Mouse (Mus musculus) gastrocnemius, adult 2 months (tissue): ENCODE measurements around the gene Fam19a1. TPM values are rescaled to one million over a fixed set of nuclear protein-coding genes. Genes with fewer than 3 reads are reported as not detected.

ENCODE experiments used
- DNase-seq: peaks from one replicate; pipeline ENCODE4 v3.0.0; 2022
- H3K27ac ChIP-seq: fragments of 200-600 bp; 2 replicates; pipeline ENCODE4 v1.8.1; 2022; ENCODE audit warnings: mild to moderate bottlenecking
- H3K4me3 ChIP-seq: fragments of 200-600 bp; 2 replicates; pipeline ENCODE4 v1.8.1; 2022; ENCODE audit warnings: mild to moderate bottlenecking, moderate library complexity
- CTCF ChIP-seq: fragments of 200-600 bp; IDR thresholded peaks from 2 replicates; pipeline ENCODE4 v1.8.1; 2022; ENCODE audit warnings: antibody characterized with exemption, mild to moderate bottlenecking, moderate library complexity
- intact Hi-C: fragments of 180-260 bp; cut with DNase I; formaldehyde crosslinking; loops from one replicate; pipeline ENCODE4 v1.15.1; 2025
- total RNA-seq, 2 experiments: library from RNA; stranded (reverse); gene quantifications; 2 replicates each; pipeline ENCODE4 v1.2.3; 2021

Gene Fam19a1
- total RNA-seq, 2 experiments from 2014 or later, result not detected

- TF ChIP-seq CTCF, result no peak
- no peak overlapping the region for H3K4me3 ChIP-seq
These were observed 428.6 kb downstream of the Fam19a1 start for GRCm38 (mm10) chr6:96541600-96541999.

DNA sequence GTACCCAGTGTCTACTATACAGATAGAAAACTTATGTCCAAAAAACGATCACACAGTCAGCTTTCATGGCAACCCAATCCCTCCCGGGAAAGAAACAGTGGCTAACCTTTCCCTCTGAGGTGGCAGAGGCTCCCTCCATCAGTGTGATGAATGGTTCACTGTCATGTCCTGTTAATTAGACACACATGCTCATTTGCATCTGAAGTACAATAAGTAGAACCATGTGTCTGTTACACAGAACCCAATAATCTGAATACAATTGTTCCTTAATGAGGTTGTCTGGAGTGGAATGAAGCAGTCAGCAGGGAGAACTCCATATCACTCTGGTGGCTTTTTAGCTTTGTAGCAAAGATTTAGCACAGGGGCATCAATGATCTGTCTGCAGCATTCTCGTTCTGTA, 431.9 kb downstream of the Fam19a1 start:
- Histone ChIP-seq H3K4me3 (no peak overlapping the region), H3K27ac (no peak overlapping the region)
- no peak for DNase-seq
- intact Hi-C loops, result no loop called here
- no peak for TF ChIP-seq CTCF

More at GRCm38 (mm10) chr6:96541600-96541999, 428.6 kb downstream of the Fam19a1 start:
- H3K27ac ChIP-seq, result no peak overlapping the region
- DNase-seq, result no peak
- intact Hi-C loops, result no loop called here

GRCm38 (mm10) chr6:96550431-96550830, 437.5 kb downstream of the Fam19a1 start:
- intact Hi-C loops, result no loop called here
- no peak overlapping the region for H3K27ac ChIP-seq
- TF ChIP-seq CTCF, result no peak
- H3K4me3 ChIP-seq, result no peak overlapping the region
- no peak for DNase-seq

- no peak overlapping the region for H3K4me3 ChIP-seq
- no peak for TF ChIP-seq CTCF
- intact Hi-C loops, result no loop called here
- H3K27ac ChIP-seq, result no peak overlapping the region
- no peak for DNase-seq
These were observed 465.7 kb downstream of the Fam19a1 start for GRCm38 (mm10) chr6:96578649-96579048.

DNA sequence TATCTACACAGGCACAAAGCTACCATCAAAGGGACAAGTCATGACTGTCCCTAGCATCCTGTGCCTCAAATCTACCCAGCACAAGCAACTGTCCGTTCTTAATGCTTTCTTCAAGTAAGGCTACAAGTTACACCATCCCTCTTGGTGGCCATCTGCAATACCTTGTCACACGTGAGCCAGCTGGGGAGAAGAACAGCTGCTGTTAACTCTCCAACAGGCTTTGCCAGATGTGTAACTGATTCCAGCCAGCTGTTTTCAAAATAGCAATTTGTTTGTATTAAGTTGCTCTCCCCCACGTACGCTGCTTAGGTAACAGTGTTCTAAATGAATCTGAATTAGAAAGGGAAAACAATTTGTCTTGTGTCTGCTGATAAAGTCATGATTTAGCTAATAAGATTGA, 467.8 kb downstream of the Fam19a1 start:
- intact Hi-C loops, result no loop called here
- no peak overlapping the region for H3K4me3 ChIP-seq
- no peak overlapping the region for H3K27ac ChIP-seq
- no peak for TF ChIP-seq CTCF
- DNase-seq, result no peak

DNA sequence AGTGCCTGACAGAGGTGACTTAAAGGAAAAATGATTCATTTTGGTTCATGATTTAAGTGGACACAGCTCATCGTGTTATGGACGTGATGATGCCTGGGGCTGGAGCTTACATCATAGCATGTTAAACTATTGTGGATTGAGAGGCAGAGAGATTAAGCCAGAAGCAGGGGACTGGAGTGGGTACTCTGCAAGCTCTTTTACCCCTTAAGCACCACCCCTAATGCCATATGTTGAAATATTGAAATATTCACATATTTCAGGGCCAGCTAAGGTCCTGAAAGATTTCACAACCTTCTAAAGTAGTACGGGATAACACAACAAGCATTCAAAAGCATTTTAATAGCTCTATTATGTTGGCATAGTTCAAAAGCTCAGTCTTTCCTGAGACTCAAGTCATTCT, 468.2 kb downstream of the Fam19a1 start:
- intact Hi-C loops, result no loop called here
- no peak for DNase-seq
- no peak overlapping the region for H3K27ac ChIP-seq
- no peak overlapping the region for H3K4me3 ChIP-seq
- TF ChIP-seq CTCF, result no peak

DNA sequence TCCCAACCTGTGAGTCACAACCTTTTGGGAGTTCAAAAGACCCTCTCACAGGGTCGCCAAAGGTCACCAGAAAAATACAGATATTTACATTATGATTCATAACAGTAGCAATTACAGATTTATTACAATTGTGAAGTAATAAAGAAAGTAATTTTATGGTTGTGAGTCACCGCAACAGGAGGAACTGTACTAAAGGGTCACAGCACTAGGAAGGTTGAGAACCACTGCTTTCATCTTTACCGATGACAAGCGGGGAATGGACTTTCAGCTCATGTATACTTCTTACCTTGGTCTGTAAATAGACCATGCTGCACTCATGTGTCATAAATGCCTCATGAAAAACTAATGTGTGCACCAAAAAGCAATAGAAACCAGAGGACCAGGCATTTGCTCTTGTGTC, 474.5 kb downstream of the Fam19a1 start:
- no peak for DNase-seq
- no peak for TF ChIP-seq CTCF
- no peak overlapping the region for H3K4me3 ChIP-seq
- intact Hi-C loops, result no loop called here
- H3K27ac ChIP-seq, result no peak overlapping the region

DNA sequence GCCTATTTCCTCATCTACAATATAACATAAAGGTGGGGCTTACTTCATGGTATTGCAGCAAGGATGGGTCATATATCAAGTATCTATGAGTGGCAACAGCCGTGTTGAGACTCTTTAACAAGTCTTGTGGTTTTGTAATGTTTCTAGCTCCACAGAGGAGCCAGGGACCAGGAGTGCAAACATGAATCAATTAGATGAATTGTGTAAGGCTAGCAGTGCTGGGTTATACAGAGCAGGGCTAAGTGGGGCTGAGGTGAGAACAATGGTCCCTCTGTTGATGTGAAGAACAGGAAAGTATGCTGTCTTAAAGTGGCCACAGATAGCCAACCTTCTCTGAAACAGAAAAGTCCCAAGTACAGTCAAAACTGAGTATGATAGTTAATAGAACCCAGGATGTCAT, 480.1 kb downstream of the Fam19a1 start:
- intact Hi-C loops, result no loop called here
- no peak for TF ChIP-seq CTCF
- H3K4me3 ChIP-seq, result no peak overlapping the region

GRCm38 (mm10) chr6:96595201-96595600, 482.2 kb downstream of the Fam19a1 start:
- no peak overlapping the region for H3K4me3 ChIP-seq
- intact Hi-C loops, result no loop called here
- TF ChIP-seq CTCF, result no peak

More for the DNA sequence above, 480.1 kb downstream of the Fam19a1 start:
- DNase-seq, result no peak
- H3K27ac ChIP-seq, result no peak overlapping the region

GRCm38 (mm10) chr6:96624196-96624595, 511.2 kb downstream of the Fam19a1 start:
- TF ChIP-seq CTCF, result no peak
- H3K27ac ChIP-seq, result no peak overlapping the region
- H3K4me3 ChIP-seq, result no peak overlapping the region
- DNase-seq, result no peak
- intact Hi-C loops, result no loop called here

More at GRCm38 (mm10) chr6:96595201-96595600, 482.2 kb downstream of the Fam19a1 start:
- no peak overlapping the region for H3K27ac ChIP-seq
- no peak for DNase-seq

- Histone ChIP-seq H3K4me3 (no peak overlapping the region), H3K27ac (no peak overlapping the region)
- no peak for TF ChIP-seq CTCF
- no peak for DNase-seq
- intact Hi-C loops, result no loop called here
These were observed 518.6 kb downstream of the Fam19a1 start for GRCm38 (mm10) chr6:96631518-96631917.

GRCm38 (mm10) chr6:96632243-96632642, 519.3 kb downstream of the Fam19a1 start:
- no peak for DNase-seq
- H3K27ac ChIP-seq, result no peak overlapping the region
- intact Hi-C loops, result no loop called here
- H3K4me3 ChIP-seq, result no peak overlapping the region
- TF ChIP-seq CTCF, result no peak

DNA sequence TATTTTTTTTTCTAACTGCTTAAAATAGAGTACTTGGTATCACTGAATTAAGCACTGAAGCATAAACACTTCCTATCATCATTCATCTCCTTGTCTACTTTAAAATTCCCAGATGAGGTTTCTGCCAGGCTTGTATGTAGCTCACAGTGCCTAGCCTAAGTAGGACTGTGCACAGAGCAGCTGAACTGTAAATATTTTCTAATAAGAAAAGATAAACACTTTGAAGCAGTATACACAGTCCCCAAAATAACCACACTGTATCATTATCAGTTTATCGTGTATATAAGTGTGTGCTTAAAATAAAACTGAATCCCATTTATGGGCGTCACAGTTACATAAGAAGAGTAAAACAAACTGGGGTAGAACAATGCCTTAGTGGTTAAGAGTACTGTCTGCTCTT, 522.7 kb downstream of the Fam19a1 start:
- H3K4me3 ChIP-seq, result no peak overlapping the region
- TF ChIP-seq CTCF, result no peak
- intact Hi-C loops, result no loop called here
- no peak for DNase-seq
- H3K27ac ChIP-seq, result no peak overlapping the region

DNA sequence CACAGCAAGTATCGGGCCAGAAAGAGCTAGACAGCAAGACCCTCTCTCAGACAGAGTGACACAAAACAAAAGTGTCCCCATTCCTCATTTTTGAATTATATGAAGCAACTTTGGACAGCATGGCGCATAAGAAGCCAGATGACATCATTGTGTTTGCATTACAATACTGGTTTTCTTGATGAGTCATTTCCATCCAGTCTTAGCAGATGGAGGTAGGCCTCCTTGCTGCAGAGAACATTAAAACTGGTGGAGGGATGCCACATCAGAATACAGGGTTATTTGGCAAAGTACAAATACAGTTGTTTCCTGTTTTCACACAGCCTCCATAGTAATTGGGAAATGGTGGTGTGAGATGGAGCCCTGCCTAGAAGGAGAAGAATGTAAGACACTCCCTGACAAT, 535.8 kb downstream of the Fam19a1 start:
- intact Hi-C loops, result no loop called here
- Histone ChIP-seq H3K27ac (no peak overlapping the region), H3K4me3 (no peak overlapping the region)
- DNase-seq, result no peak
- no peak for TF ChIP-seq CTCF

GRCm38 (mm10) chr6:96649267-96649666, 536.3 kb downstream of the Fam19a1 start:
- Histone ChIP-seq H3K4me3 (no peak overlapping the region), H3K27ac (no peak overlapping the region)
- intact Hi-C loops, result no loop called here
- DNase-seq, result no peak
- TF ChIP-seq CTCF, result no peak
